Mouse (Mus musculus): ENCODE data around the gene Tbc1d1. TPM values are rescaled to one million over a fixed set of nuclear protein-coding genes. Genes with fewer than 3 reads are reported as not detected.

Tbc1d1 gene
- total RNA-seq, 1 experiment, result 31.1 TPM

DNA sequence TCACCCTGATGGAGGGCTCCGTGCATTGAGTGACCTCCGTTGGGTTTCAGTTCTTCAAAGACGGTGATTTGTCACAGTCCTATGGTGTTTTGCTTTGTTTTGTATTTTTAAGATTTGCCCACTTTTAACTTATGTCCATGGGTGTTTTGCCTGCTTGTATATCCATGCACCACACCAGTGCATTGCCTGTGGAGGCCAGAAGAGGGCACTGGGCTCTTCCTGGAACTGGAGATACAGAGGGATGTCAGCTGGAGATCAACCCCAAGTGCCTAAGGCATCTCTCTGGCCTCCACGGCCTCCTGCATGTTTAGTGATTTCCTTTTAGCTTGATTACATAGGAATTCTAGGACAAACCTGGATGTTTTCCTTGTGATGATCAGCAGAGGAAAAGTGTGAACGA is 19.8 kb upstream of the Tbc1d1 start:
- Histone ChIP-seq H3K9me3 (ENCODE audit: control insufficient read depth, insufficient read depth, low read depth, low read length) (no peaks in the 10 kb centered on the region), H3K36me3 (ENCODE audit: control insufficient read depth, insufficient read depth, low read length, poor library complexity, severe bottlenecking) (no peaks in the 10 kb centered on the region), H3K4me1 (ENCODE audit: control insufficient read depth in 2 of 2, insufficient read depth in 2 of 2, low read length in 2 of 2, poor library complexity in 1 of 2) (no peaks in the 10 kb centered on the region), H3K9ac (ENCODE audit: insufficient read depth, low read depth, low read length, poor library complexity, severe bottlenecking) (no peak overlapping the region), H3K4me3 (ENCODE audit: insufficient read depth in 1 of 2, low read depth in 1 of 2, low read length in 2 of 2, poor library complexity in 1 of 2, severe bottlenecking in 1 of 2) (no peak overlapping the region), H3K27ac (ENCODE audit: insufficient read depth, low read depth, low read length, poor library complexity, severe bottlenecking) (no peak overlapping the region)
- in situ Hi-C loops (cut with MboI; ENCODE audit: low sequenced_read_pairs in 2 of 2, unreplicated experiment in 2 of 2), result no loop called here
- TF ChIP-seq ZC3H11A (IDR thresholded peaks at IDR 0.05; ENCODE audit: borderline replicate concordance, low read depth, low read length) (0 out of 2 replicates have a peak, but pooled peaks have one; percentile 3), MAFK (IDR thresholded peaks at IDR 0.05; ENCODE audit: insufficient read depth, low read depth, low read length) (no peak)
- DNase-seq (ENCODE audit: low read depth, low spot score), result no peak

DNA sequence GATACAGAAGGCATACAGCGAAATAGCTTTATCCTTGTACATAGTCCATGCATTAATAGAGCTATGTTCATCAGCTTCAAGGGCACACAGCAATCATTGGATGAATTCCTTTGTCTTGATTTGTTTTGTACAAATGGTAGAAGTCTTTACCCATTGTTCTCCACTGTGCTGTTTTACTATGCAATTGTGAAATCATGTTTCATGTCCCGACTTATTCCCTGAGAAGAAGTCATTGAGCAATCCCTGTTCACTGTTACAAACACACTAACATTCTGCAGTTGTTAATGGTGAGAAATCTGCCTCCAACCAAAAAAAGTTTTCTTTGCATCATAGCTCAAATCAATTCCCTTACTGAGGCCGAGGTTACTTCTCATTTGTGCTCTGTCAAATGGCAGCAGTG is 15.9 kb upstream of the Tbc1d1 start:
- no peak overlapping the region for H3K27ac ChIP-seq (ENCODE audit: insufficient read depth, low read depth, low read length, poor library complexity, severe bottlenecking)
- no peaks in the 10 kb centered on the region for H3K4me1 ChIP-seq (ENCODE audit: control insufficient read depth in 2 of 2, insufficient read depth in 2 of 2, low read length in 2 of 2, poor library complexity in 1 of 2)
- no peaks in the 10 kb centered on the region for H3K9me3 ChIP-seq (ENCODE audit: control insufficient read depth, insufficient read depth, low read depth, low read length)
- no peak overlapping the region for H3K9ac ChIP-seq (ENCODE audit: insufficient read depth, low read depth, low read length, poor library complexity, severe bottlenecking)
- H3K4me3 ChIP-seq (ENCODE audit: insufficient read depth in 1 of 2, low read depth in 1 of 2, low read length in 2 of 2, poor library complexity in 1 of 2, severe bottlenecking in 1 of 2), result no peak overlapping the region
- TF ChIP-seq HCFC1 (IDR thresholded peaks at IDR 0.05; ENCODE audit: borderline replicate concordance, insufficient read depth, low read length) (no peak), ZNF384 (IDR thresholded peaks at IDR 0.05; ENCODE audit: low read depth, low read length) (no peak), MAFK (IDR thresholded peaks at IDR 0.05; ENCODE audit: insufficient read depth, low read depth, low read length) (no peak)
- DNase-seq (ENCODE audit: low read depth, low spot score), result no peak
- in situ Hi-C loops (cut with MboI; ENCODE audit: low sequenced_read_pairs in 2 of 2, unreplicated experiment in 2 of 2), result no loop called here
- no peaks in the 10 kb centered on the region for H3K36me3 ChIP-seq (ENCODE audit: control insufficient read depth, insufficient read depth, low read length, poor library complexity, severe bottlenecking)

DNA sequence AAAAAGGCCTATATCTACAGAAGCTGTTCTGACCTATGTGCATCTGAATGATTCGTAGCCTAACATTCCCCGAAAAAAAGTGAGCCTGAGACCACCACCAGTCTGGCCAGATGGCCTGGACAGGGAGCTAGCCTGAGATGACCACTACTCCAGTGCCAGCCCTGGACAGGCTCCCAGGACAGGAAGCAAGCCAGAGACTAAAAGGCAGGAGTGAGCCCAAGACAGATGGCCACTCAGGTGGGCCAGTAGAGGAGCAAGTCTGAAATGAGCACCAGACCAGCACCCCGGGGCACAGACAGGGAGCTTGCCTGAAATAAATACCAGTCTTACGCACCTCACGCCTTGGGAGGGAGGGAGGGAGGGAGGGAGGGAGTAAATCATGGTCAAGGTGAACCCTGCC is 11.8 kb upstream of the Tbc1d1 start:
- TF ChIP-seq HCFC1 (IDR thresholded peaks at IDR 0.05; ENCODE audit: borderline replicate concordance, insufficient read depth, low read length), result no peak
- no peak for TF ChIP-seq CHD2 (IDR thresholded peaks at IDR 0.05; ENCODE audit: low read depth, low read length)
- TF ChIP-seq ZC3H11A (IDR thresholded peaks at IDR 0.05; ENCODE audit: borderline replicate concordance, low read depth, low read length), result no peak
- TF ChIP-seq ZNF384 (IDR thresholded peaks at IDR 0.05; ENCODE audit: low read depth, low read length), result no peak
- TF ChIP-seq MAFK (IDR thresholded peaks at IDR 0.05; ENCODE audit: insufficient read depth, low read depth, low read length), result no peak
- no peak overlapping the region for H3K4me3 ChIP-seq (ENCODE audit: insufficient read depth in 1 of 2, low read depth in 1 of 2, low read length in 2 of 2, poor library complexity in 1 of 2, severe bottlenecking in 1 of 2)
- H3K9ac ChIP-seq (ENCODE audit: insufficient read depth, low read depth, low read length, poor library complexity, severe bottlenecking), result no peak overlapping the region
- no peaks in the 10 kb centered on the region for H3K9me3 ChIP-seq (ENCODE audit: control insufficient read depth, insufficient read depth, low read depth, low read length)
- in situ Hi-C loops (cut with MboI; ENCODE audit: low sequenced_read_pairs in 2 of 2, unreplicated experiment in 2 of 2), result no loop called here
- H3K36me3 ChIP-seq (ENCODE audit: control insufficient read depth, insufficient read depth, low read length, poor library complexity, severe bottlenecking), result no peaks in the 10 kb centered on the region
- H3K27ac ChIP-seq (ENCODE audit: insufficient read depth, low read depth, low read length, poor library complexity, severe bottlenecking), result no peak overlapping the region
- no peak for DNase-seq (ENCODE audit: low read depth, low spot score)
- H3K4me1 ChIP-seq (ENCODE audit: control insufficient read depth in 2 of 2, insufficient read depth in 2 of 2, low read length in 2 of 2, poor library complexity in 1 of 2), result no peaks in the 10 kb centered on the region

DNA sequence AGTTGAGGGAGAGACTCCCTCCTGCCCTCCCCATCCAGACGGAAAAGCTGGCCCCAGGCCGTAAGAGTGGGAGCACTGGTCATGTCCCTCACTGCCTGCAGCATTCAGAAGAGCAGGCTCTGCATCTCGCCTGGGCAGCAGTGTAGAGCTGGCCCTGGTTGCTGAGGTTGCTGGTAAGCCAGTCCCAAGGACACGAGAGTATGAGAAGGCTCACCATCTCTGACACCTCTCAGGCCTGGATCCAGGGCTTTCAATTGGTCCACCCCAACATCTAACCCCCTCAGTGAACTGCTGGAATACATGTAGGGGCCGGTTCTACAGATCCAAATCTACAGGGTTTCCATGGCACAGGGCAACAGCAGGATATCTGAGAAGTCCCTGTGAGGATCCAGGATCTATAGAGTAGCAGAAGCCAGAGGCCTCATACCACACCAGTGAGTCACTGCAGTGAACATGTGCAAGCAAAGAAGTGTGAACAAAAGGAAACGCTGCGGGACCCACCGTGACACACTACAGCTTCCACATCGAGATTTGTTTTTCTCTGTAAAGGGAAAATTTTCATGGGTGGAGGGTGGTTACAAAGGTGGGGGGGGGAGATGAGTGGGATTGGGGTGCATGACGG is 9.6 kb upstream of the Tbc1d1 start:
- TF ChIP-seq MAFK (IDR thresholded peaks at IDR 0.05; ENCODE audit: insufficient read depth, low read depth, low read length), result no peak
- TF ChIP-seq CHD2 (IDR thresholded peaks at IDR 0.05; ENCODE audit: low read depth, low read length), result no peak
- no peak for TF ChIP-seq ZC3H11A (IDR thresholded peaks at IDR 0.05; ENCODE audit: borderline replicate concordance, low read depth, low read length)
- TF ChIP-seq ZNF384 (IDR thresholded peaks at IDR 0.05; ENCODE audit: low read depth, low read length), result no peak
- no peak for TF ChIP-seq HCFC1 (IDR thresholded peaks at IDR 0.05; ENCODE audit: borderline replicate concordance, insufficient read depth, low read length)
- in situ Hi-C loops (cut with MboI; ENCODE audit: low sequenced_read_pairs in 2 of 2, unreplicated experiment in 2 of 2), result no loop called here
- Histone ChIP-seq H3K9me3 (ENCODE audit: control insufficient read depth, insufficient read depth, low read depth, low read length) (no peaks in the 10 kb centered on the region), H3K9ac (ENCODE audit: insufficient read depth, low read depth, low read length, poor library complexity, severe bottlenecking) (no peak overlapping the region), H3K4me3 (ENCODE audit: insufficient read depth in 1 of 2, low read depth in 1 of 2, low read length in 2 of 2, poor library complexity in 1 of 2, severe bottlenecking in 1 of 2) (no peak overlapping the region), H3K27ac (ENCODE audit: insufficient read depth, low read depth, low read length, poor library complexity, severe bottlenecking) (no peak overlapping the region), H3K4me1 (ENCODE audit: control insufficient read depth in 2 of 2, insufficient read depth in 2 of 2, low read length in 2 of 2, poor library complexity in 1 of 2) (peaks cover 0 to 3% of the 10 kb centered on the region in 2 experiments; a peak in 2 of 4 replicates), H3K36me3 (ENCODE audit: control insufficient read depth, insufficient read depth, low read length, poor library complexity, severe bottlenecking) (no peaks in the 10 kb centered on the region)
- DNase-seq (ENCODE audit: low read depth, low spot score), result no peak

Measured in ES-E14 (cell line).